In genomic region chr13:34814161-34815056, GRCm38 (mm10) we compare ENCODE assay signal across 9 mouse cellular contexts.
DNase-seq lines count a peak whose midpoint lies in the region; ATAC-seq lines count a peak whose summit lies in the region.
"Had no signal": no experiment of that assay in that cellular context is flagged by ENCODE, and none has a peak within 500 bp of the region (broad histone marks: within the 10 kb centered on the region; RNA-seq: fewer than 3 reads in every experiment).

No protein-coding gene starts in this region.

- H3K9me3 ChIP-seq in heart, embryonic 13.5 days, result peaks cover 10% of the 10 kb centered on the region; the same call in 1 of the 2 replicates
- no peaks in the 10 kb centered on the region for H3K9me3 ChIP-seq in midbrain, embryonic 14.5 days (ENCODE audit: control insufficient read depth, low read length)

- H3K4me2 ChIP-seq in heart, embryonic 13.5 days, result peak overlapping the region; percentile 57
- H3K4me2 ChIP-seq in midbrain, embryonic 14.5 days (ENCODE audit: low read length), result peak overlapping the region; percentile 33

- H3K27me3 ChIP-seq in heart, embryonic 13.5 days (replicated peaks), result no peaks in the 10 kb centered on the region
- H3K27me3 ChIP-seq in midbrain, embryonic 14.5 days (ENCODE audit: control insufficient read depth, insufficient read depth, low read length), result no peaks in the 10 kb centered on the region

- DNase-seq in cerebellum, postnatal 4 days (ENCODE audit: low spot score in 2 of 2), result peak; percentile 27 to 72
- DNase-seq in cerebellum, adult 9-10 months, result no peak
- DNase-seq in brain, embryonic 18.5 days (ENCODE audit: low read depth, low spot score), result peak; percentile 58
- DNase-seq in left cerebral cortex, postnatal 14 days (ENCODE audit: low spot score in 2 of 2), result peak; percentile 33 to 45
- peak; percentile 85 for DNase-seq in midbrain, embryonic 14.5 days
- DNase-seq in adrenal gland, postnatal 10 days, result no peak

- peak overlapping the region; percentile 41 for H3K9ac ChIP-seq in heart, embryonic 13.5 days
- H3K9ac ChIP-seq in midbrain, embryonic 14.5 days (replicated peaks; ENCODE audit: low read length), result no peak overlapping the region; the same call in 1 of the 2 replicates

- intact Hi-C loops in left cerebral cortex, postnatal 14 days (cut with DNase I), result no loop called here

- ATAC-seq in heart, embryonic 13.5 days (ENCODE audit: extremely low read depth, insufficient number of reproducible peaks, low FRiP score, low TSS enrichment), result peak; percentile 52; the same call in 1 of the 2 replicates
- peak; percentile 92 for ATAC-seq in midbrain, embryonic 14.5 days (ENCODE audit: low FRiP score, low TSS enrichment)
- ATAC-seq in erythroblast, adult 5-6 weeks (replicated peaks; ENCODE audit: low FRiP score, poor library complexity, severe bottlenecking), result no peak

- 12% methylated on average over 18 of the region's 18 CpGs for WGBS in heart, embryonic 13.5 days
- 5% methylated on average over 18 of the region's 18 CpGs for WGBS in midbrain, embryonic 14.5 days

- peaks cover 26% of the 10 kb centered on the region for H3K4me1 ChIP-seq in heart, embryonic 13.5 days
- H3K4me1 ChIP-seq in midbrain, embryonic 14.5 days (ENCODE audit: control insufficient read depth, insufficient read depth, low read length), result peaks cover 12% of the 10 kb centered on the region

- peak overlapping the region; percentile 24 for H3K4me3 ChIP-seq in heart, embryonic 13.5 days
- H3K4me3 ChIP-seq in midbrain, embryonic 14.5 days (replicated peaks; ENCODE audit: low read depth, low read length), result no peak overlapping the region
- H3K4me3 ChIP-seq: erythroblast, embryonic 14.5 days had no signal

- H3K36me3 ChIP-seq in heart, embryonic 13.5 days, result no peaks in the 10 kb centered on the region
- no peaks in the 10 kb centered on the region for H3K36me3 ChIP-seq in midbrain, embryonic 14.5 days (ENCODE audit: control insufficient read depth, insufficient read depth, low read length)

- H3K27ac ChIP-seq in heart, embryonic 13.5 days (replicated peaks), result peak overlapping the region; percentile 82
- H3K27ac ChIP-seq in midbrain, embryonic 14.5 days (replicated peaks; ENCODE audit: low read depth, low read length), result peak overlapping the region; percentile 88

Comparison
In these comparisons a context has a peak if more than half of its experiments do, and no peak if none do; other contexts are left out.
1. DNase-seq: peak in cerebellum, postnatal 4 days (2 of 2), brain, embryonic 18.5 days (single experiment), left cerebral cortex, postnatal 14 days (2 of 2) and midbrain, embryonic 14.5 days (single experiment); none in cerebellum, adult 9-10 months (single experiment) and adrenal gland, postnatal 10 days (single experiment).